Mouse (Mus musculus) effector memory CD4-positive, alpha-beta T cell, adult 5 months (primary cell): ENCODE results near the gene Gm10409. TPM values are rescaled to one million over a fixed set of nuclear protein-coding genes. Genes with fewer than 3 reads are reported as not detected.

Experiments used
- polyA plus RNA-seq: library from polyadenylated mRNA; unstranded; fragments of 100-300 nt; shearing (Covaris generic); gene quantifications from one replicate; pipeline ENCODE4 v1.2.1, GENCODE M21; 2017

Gene Gm10409
- not detected for polyA plus RNA-seq

DNA sequence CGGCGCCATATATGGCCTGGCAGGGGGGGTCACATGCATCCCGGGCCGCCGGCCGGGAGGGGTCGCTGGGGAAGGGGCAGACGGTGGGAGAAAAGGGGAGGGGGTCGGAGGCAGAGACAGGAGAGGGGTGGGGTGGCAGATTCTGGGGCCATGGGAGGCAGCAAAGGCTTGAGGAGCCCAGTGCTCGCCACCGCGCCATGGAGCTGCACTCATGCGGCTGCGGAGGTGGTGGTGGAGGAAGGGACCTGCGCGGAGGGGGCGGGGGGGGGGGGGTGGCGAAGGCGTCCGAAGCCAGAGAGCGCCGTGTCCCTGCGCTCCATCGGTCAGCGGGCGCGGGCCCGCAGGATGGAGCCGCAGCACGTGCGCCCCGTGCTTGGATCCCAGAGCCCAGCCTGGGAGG, at the start of gene Gm10409:
Gene Gm10409, plus strand, starts transcription at position 301 of the 400 bp plus-strand sequence.

GRCm38 (mm10) chr14:3394793-3395192, 17.6 kb upstream of the Gm10409 start, which contains the start of gene Gm10413:
TSS of gene Gm10413 (plus strand) at chr14:3395093.

DNA sequence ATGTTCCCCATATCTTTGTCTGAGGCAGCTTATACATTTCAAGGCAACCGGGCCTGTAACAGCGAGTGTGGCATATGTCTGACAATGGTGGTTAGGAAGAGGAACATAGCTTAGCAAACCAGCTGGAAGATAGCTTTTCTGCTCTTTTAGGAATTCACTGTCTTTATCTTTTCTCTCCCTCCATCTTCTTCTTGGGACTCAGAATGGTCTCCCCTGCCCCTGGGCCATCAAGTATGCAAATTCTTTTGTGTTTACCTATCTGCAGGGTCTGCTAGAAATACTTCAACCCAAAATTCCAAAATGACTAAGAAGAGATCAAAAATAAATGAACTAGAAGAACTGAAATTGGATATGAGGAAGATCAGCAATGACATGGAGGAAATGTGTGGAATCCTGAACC, 15.4 kb downstream of the Gm10409 start, which contains the start of gene Gm3005:
Gene Gm3005, plus strand, starts transcription at position 301 of the 400 bp plus-strand sequence.

DNA sequence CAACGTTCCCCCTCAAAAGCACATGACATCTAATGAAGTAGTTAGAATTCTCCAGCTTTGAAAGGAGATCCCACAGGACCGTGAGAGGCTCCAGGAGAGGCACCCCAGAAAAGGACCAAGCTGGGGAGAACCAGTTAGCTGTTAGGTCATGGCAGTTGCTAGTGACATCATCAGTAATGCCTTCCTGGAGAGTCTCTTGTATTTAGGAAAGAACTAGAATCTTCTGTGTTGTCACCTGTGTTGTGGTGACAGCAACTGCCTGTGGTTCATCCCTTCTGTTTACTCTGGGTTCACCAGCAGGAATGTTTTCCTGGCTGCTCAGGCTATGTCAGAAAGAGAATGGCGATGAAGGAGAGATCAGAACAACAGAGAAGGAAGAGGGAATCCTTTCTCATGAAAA, 36.7 kb downstream of the Gm10409 start, which contains the start of gene Gm10408:
Gene Gm10408, plus strand, starts transcription at position 301 of the 400 bp plus-strand sequence.

Other genes starting within 250 kb of the Gm10409 start
- not detected for gene Gm5795, start 224.4 kb upstream of the Gm10409 start, polyA plus RNA-seq
- gene D830030K20Rik, start 204.1 kb upstream of the Gm10409 start, polyA plus RNA-seq = not detected
- gene Gm2956, start 80.0 kb upstream of the Gm10409 start, polyA plus RNA-seq = not detected
- not detected for gene Gm10413, start 17.5 kb upstream of the Gm10409 start, polyA plus RNA-seq
- not detected for gene Gm3005, start 15.5 kb downstream of the Gm10409 start, polyA plus RNA-seq
- not detected for gene Gm10408, start 36.8 kb downstream of the Gm10409 start, polyA plus RNA-seq
- gene Gm3012, start 221.9 kb downstream of the Gm10409 start, polyA plus RNA-seq = not detected
- gene Gm3020, start 239.4 kb downstream of the Gm10409 start, polyA plus RNA-seq = not detected